Mouse (Mus musculus): Measurements from ENCODE around the gene Ormdl1.
A peak's percentile ranks its signal among the peaks of the same experiment; 100 is the strongest.
"Not testable (repeated sequence)": the region's sequence is repeated elsewhere in the genome, so short reads cannot be mapped to it uniquely, and the experiment has no call there.

The Ormdl1 gene

GRCm38 (mm10) chr1:53296581-53297383 is at the start of gene Ormdl1, which contains the start of the genes Pms1 and Gm28778:
TSS of gene Ormdl1 (plus strand) at chr1:53297095.
TSS of gene Pms1 (minus strand) at chr1:53297018.
TSS of gene Gm28778 (plus strand) at chr1:53297111.
- DNase-seq (ENCODE audit: low spot score) = peak; percentile 95

- DNase-seq (ENCODE audit: low spot score) = not testable (repeated sequence)
These were observed 31.8 kb upstream of the Ormdl1 start for GRCm38 (mm10) chr1:53264958-53265612.

DNA sequence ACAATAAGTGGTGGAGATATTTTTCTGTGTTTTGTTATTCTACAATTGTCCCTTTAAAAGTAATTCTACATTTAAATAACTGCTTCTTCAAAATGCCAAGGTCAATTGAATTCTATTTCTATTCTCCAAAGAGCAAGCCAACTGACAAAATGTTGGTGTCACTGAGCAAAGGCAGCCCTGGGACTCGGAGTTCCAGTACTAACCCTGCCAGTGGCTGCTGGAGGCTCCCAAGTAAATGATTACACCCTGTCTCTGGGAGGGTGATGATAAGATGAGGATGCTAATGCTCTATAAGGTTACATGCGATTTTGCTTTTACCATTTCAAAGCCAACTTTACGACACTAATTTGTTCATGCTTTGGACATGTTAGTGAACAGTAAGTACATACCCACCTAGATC is 27.0 kb upstream of the Ormdl1 start:
- DNase-seq (ENCODE audit: low spot score) = no peak

DNA sequence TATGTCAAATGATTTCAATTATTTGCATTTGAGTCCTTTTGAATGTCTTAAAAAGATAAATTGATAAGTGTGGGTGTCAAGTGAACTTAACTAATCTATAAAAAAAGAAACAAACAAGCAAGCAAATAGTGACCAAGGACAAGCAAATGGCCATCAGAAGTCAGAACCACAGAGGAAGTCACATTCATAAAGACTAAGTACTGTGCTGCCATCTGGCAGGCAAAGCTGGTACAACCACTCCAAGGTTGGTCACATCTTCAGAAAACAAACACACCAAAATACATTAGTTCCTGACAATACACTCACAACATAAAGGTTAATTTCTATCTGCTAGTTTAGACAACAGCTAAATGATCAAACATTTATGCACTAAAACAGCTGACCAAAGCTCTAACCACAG is 24.2 kb upstream of the Ormdl1 start:
- DNase-seq (ENCODE audit: low spot score) = no peak

GRCm38 (mm10) chr1:53291197-53291596 is 5.7 kb upstream of the Ormdl1 start:
- DNase-seq (ENCODE audit: low spot score) = no peak

DNA sequence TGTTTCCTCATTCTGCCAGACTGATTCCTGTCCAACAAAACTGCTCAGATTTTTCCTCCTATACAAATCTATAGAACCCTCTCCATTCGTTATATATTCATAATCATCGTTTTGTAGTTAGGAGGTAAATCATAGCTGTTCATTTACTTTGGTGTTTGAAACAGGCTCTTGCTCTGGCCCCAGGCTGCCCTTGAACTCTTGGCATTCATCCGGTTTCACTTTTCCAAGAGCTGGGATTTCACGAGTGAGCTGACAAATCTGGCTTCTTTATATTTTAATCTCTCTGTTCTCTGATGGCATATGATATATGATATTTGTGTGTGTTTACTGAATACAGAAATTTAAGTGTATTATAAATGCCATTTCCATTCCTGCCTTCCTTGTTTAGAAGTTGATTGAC is 3.6 kb downstream of the Ormdl1 start:
- DNase-seq (ENCODE audit: low spot score) = no peak

DNA sequence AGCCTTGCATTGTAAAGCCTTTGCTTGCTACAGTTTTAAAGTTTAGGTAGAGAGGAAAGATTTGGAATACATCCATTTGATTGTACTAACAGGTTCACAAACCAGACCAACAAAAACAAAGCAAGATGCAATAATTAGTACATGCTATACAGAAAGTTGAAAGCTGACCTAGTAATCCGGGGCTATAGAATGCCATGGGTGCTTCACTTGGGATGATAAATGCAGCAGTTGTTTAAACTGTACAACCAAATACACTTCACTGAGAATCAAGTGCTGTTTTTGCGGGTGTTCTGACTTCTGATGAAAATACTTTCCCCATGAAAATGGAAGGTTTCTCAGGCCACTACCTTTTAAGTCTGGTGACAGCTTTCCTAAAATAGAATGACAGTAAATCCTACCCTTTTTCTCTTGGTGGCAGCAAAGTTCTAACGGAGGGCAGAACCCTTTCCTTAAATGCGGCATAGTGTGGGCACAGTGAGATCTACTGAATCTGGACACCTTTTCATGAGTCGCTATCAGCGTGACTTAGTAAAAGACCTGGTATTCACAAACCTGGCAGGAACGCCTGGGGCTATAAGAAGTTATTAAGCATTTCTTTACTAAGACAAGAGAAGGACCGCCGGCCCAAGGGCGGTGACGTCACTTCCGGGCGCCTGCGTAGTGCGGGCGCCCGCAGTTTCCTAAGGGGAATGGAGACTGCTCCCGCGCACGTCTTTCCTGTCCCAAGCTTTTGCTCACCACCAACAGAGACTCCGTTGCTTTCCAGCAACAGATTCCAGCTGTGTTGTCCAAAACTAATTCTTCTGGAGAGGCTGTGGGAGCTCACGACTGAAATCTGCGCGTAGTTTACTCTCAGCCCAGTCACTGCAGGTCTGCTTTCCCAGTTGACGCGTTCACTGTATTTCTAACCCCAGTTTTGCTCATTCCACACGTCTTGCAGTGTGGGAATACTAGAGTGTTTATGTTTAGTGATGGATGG is 16.4 kb downstream of the Ormdl1 start, which contains the start of gene Osgepl1:
TSS of gene Osgepl1 (plus strand) at position 636 of the 979 bp plus-strand sequence.
- DNase-seq (ENCODE audit: low spot score) = peak; percentile 85

DNA sequence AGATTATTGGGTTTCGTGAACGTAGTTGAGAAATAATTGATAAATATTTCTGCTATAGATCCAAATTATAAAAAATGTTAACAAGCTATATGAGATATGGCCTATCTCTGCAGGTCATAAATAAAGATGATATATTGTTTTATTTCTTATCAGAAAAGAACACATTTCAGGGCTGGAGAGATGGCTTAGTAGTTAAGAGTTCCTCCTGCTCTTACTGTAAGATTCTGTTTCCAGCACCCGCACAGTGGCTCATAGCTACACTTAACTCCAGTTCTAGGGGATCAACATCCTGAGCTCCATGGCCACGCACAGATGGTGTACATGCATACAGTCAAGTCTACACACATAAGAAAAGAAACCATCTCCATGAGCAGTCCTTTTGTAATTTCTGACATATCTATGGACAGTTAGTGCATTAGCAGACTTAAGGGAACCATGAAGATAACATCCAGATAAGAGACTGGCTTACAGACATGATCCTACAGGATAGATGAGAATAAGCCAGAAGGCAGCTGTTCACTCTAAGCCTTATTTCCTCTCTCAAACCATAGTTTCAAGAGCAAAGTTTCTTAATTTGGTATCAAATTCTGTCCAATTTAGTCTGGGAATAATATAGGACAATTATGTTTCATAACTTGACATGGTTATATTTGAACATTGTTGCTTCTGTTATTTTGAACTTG is 24.9 kb downstream of the Ormdl1 start:
- no peak for DNase-seq (ENCODE audit: low spot score)

DNA sequence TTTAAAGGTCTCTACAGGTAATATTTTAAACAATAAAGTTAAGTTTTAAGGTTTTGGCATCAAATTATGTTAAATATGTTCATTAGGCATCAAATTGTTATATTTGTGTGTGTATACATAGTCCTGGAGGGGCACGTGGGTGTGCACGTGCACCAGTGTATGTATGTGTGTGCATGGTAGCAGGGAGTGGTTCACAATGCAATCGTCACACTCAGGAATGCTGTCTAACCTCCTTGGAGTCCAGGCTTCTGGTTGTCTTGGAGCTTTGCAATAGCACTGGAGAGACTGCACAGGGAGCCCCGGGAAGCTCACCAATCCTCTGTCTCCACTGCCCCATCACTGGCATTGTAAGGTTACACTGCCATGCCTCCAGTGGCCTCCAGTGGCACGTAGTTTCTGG is 26.4 kb downstream of the Ormdl1 start:
- DNase-seq (ENCODE audit: low spot score) = no peak

DNA sequence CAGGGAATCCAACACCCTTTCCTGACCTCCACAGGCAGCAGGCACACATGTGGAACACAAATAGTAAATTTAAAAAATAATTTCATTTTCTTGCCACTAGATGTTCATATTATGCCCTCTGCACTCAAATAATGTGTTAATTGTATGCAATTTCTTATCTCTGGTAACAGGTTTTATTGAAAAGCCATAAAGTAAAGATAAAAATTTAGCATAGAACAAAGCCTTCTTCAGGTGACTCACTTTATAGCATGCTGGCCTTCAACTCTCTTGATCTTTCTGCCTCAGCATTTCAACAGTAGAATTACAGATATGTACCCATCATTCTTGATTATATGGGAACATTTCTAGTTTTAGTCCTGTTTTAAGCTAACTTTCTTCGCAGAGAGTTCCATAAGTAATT is 27.4 kb downstream of the Ormdl1 start:
- DNase-seq (ENCODE audit: low spot score) = no peak

DNA sequence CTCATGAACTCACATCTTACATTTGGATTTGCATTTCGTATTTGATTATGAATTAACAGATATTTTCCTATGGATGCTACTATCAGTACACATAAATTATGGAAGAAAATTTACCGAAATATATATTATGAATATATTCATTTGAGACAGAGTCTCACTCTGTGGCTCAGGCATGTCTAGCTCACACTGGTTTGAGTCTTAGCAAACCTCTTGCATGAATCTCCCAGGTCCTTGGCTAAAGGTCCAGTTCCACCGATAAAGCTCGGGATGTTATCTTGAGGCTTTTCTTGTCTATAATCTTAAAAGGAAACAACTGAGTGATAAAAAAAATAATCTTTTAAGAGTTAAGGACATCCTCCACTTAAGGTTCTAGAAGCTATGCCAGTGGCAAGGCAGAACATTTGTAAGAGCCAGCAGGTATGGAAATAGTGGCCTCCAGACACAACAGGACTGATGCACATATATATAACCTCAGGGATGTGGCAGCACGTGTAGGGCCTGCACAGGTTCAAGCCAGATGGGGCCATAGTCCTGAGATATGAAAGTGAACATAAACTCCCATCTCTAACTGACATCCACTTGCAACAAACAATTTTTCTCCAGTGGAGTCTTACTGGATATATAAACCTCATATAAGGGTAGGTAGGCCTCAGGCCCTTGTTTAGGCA is 28.1 kb downstream of the Ormdl1 start:
- no peak for DNase-seq (ENCODE audit: low spot score)

DNA sequence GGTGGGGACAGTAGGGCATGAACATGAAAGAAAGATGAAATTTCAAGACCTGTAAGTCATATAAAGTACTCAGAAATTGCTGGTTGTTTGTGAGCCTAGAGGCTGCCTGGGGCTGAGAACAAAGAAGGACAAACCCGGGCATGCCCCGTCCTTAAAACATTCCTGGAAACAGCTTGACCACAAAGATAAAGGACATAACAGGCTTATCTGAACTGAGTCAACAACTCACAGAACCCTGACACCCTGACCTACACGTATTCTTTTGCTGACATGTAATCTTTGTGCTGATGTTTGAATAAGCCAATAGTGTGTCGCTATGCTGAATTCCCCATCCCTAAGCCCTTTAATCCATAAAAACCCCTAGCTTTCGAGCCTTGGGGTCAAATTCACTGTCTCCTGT is 36.6 kb downstream of the Ormdl1 start:
- DNase-seq (ENCODE audit: low spot score) = not testable (repeated sequence)

DNA sequence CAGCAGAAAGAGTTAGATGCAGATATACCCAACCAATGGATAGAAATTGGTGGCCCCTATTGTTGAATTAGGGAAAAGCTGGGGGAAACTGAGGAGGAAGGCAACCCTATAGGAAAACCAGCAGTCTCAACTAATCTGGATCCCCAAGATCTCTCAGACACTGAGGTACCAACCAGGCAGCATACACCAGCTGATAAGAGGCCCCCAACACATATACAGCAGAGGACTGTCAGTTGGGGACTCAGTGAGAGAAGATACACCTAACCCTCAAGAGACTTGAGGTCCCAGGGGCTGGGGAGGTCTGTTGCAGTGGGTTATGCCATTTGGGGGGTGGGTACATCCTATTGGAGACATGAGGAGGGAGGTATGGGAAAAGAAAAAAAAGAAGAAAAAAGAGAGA is 38.6 kb downstream of the Ormdl1 start:
- DNase-seq (ENCODE audit: low spot score) = no peak

GRCm38 (mm10) chr1:53337403-53337802 is 40.5 kb downstream of the Ormdl1 start:
- not testable (repeated sequence) for DNase-seq (ENCODE audit: low spot score)

GRCm38 (mm10) chr1:53341071-53341470 is 44.2 kb downstream of the Ormdl1 start:
- DNase-seq (ENCODE audit: low spot score) = no peak

DNA sequence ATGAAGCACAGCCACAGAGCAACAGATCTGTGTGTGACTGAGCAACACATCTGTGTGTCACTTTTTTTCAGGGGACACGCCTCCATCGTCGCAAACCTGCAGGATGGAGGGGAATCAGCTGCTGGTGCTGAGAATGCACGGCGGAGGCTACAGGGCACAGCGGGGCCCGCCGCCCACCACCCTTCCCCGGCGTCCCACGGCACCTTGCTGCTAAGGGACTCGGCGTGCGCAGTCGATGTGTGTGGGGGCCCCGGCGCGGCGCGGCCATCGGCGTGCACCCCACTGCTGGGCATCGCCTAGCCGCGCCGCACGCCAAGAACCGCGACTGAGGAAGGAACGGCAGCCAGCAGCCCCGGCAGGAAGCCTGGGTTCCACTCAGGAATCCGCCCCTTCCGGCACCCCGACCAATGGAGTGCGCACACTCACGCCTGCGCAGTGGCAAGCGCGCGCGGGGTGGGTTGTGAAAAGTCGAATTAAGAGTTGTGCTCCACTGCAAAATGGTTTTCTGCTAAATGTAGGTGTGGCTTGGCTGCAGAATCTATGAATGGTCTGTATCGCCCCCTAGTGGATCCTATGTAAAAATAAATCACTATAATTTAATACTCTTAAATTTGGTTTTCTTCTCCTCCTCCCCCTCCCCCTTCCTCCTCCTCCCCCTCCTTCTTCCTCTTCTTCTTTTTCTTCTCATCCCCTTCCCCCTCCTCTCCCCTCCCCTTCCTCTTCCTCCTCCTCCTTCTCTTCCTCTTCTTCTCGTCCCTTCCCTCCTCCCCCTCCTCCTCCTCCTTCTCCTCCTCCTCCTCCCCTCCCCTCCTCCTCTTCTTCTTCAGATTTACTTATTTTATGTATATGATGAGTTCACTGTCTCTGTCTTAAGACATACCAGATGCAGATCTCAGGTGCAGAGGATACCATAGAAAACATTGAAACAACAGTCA is 55.7 kb downstream of the Ormdl1 start, which contains the start of the genes Asdurf, Gm28551 and Asnsd1:
TSS of gene Asdurf (minus strand) at position 293 of the 935 bp plus-strand sequence.
TSS of gene Gm28551 (minus strand) at position 341 of the 935 bp plus-strand sequence.
TSS of gene Asnsd1 (minus strand) at position 426 of the 935 bp plus-strand sequence.
- peak; percentile 97 for DNase-seq (ENCODE audit: low spot score)

GRCm38 (mm10) chr1:53358988-53359387 is 62.1 kb downstream of the Ormdl1 start:
- DNase-seq (ENCODE audit: low spot score) = no peak
